Mouse (Mus musculus) hindbrain, postnatal 0 days (tissue): Measurements from ENCODE around the gene Pigc. TPM values are rescaled to one million over a fixed set of nuclear protein-coding genes. Genes with fewer than 3 reads are reported as not detected.

Experiments used
- ATAC-seq: fragments of 200-750 bp; cut with Nextera tagmentation; 2 replicates; pipeline ENCODE4 v1.8.0; 2017; ENCODE audit warnings: mild to moderate bottlenecking, moderate TSS enrichment, moderate library complexity
- DNase-seq: peaks from one replicate; pipeline ENCODE4 v3.0.0-alpha.2; 2015; ENCODE audit warnings: low spot score
- H3K27ac ChIP-seq: fragments of 300-500 bp; sonication (generic); 2 replicates; pipeline ENCODE4 v1.5.1; 2014; ENCODE audit warnings: mild to moderate bottlenecking
- H3K27me3 ChIP-seq: fragments of 300-500 bp; sonication (generic); 2 replicates; pipeline ENCODE4 v1.6.1; 2014; ENCODE audit warnings: low read length, mixed read lengths; ENCODE audit not compliant: insufficient read depth
- H3K36me3 ChIP-seq: fragments of 300-500 bp; sonication (generic); 2 replicates; pipeline ENCODE4 v1.6.1; 2014; ENCODE audit warnings: low read length, mixed read lengths; ENCODE audit not compliant: insufficient read depth
- H3K4me1 ChIP-seq: fragments of 300-500 bp; sonication (generic); 2 replicates; pipeline ENCODE4 v1.6.1; 2014; ENCODE audit warnings: antibody characterized with exemption, low read length, mixed read lengths; ENCODE audit not compliant: insufficient read depth
- H3K4me2 ChIP-seq: fragments of 300-500 bp; sonication (generic); 2 replicates; pipeline ENCODE4 v1.6.1; 2014; ENCODE audit warnings: low read depth, mild to moderate bottlenecking, low read length, moderate library complexity, mixed read lengths
- H3K4me3 ChIP-seq: fragments of 300-500 bp; sonication (generic); 2 replicates; pipeline ENCODE4 v1.5.1; 2014; ENCODE audit warnings: low read length
- H3K9ac ChIP-seq: fragments of 300-500 bp; sonication (generic); replicated peaks from 2 replicates; pipeline ENCODE4 v1.6.1; 2014; ENCODE audit warnings: mild to moderate bottlenecking, low read length, moderate library complexity, mixed read lengths
- H3K9me3 ChIP-seq: fragments of 300-500 bp; sonication (generic); 2 replicates; pipeline ENCODE4 v1.6.1; 2016; ENCODE audit warnings: low read length, mixed read lengths
- CTCF ChIP-seq: IDR thresholded peaks from 2 replicates; pipeline ENCODE4 v1.5.1; 2016; ENCODE audit warnings: antibody characterized with exemption, control low read depth, low read depth
- WGBS: fragments of 180-500 bp; shearing (Covaris S2); extraction: QIAGEN DNeasy Blood & Tissue Kit; methylation state at CpG from one replicate; pipeline ENCODE4 v1.1.7; 2014; 5-methylcytosine and 5-hydroxymethylcytosine counted together
- polyA plus RNA-seq: library from polyadenylated mRNA; unstranded; fragments of >200 nt; fragmentation: Nextera tagmentation; extraction: Ambion mirVana; gene quantifications from 2 replicates; pipeline ENCODE4 v1.2.1, GENCODE M21; 2015
- total RNA-seq: library from RNA; depleted of rRNA; stranded (reverse); fragments of >200 nt; gene quantifications from 2 replicates; pipeline ENCODE4 v1.2.3, GENCODE M21; 2014

Gene Pigc
- total and polyA plus RNA-seq, 2 experiments from 2014 or later, result 12.6 to 24.1 TPM

- DNase-seq (no peak), ATAC-seq (no peak)
- Histone ChIP-seq H3K27ac (no peak overlapping the region), H3K4me2 (no peak overlapping the region), H3K36me3 (no peaks in the 10 kb centered on the region), H3K4me3 (no peak overlapping the region), H3K9me3 (no peaks in the 10 kb centered on the region), H3K9ac (no peak overlapping the region), H3K27me3 (no peaks in the 10 kb centered on the region), H3K4me1 (no peaks in the 10 kb centered on the region)
- WGBS, result 84% methylated on average over 2 of the region's 2 CpGs
- TF ChIP-seq CTCF, result no peak
Observed at GRCm38 (mm10) chr1:161927976-161928375, 41.0 kb upstream of the Pigc start.

DNA sequence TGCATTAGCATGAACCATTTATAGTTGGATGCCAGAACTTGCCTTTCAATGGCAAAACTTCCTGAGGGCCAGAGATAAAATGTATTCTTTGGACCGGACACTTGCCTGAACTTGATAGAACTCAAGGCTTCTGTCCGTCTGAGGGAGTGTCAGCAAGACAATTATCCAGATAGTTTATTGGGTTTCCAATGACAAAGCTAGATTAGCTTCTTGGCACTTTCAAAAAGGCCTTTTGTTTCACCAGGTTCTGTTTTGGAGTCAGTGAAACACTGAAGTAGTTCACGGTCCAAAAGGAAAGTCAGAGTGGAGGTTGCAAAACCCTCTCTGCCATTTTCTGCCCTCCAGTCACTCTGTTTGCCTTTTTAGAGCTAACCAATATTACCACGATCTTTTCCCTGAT, 37.7 kb upstream of the Pigc start:
- Histone ChIP-seq H3K4me2 (no peak overlapping the region), H3K9ac (no peak overlapping the region), H3K9me3 (no peaks in the 10 kb centered on the region), H3K27ac (no peak overlapping the region), H3K4me3 (no peak overlapping the region), H3K36me3 (no peaks in the 10 kb centered on the region), H3K27me3 (no peaks in the 10 kb centered on the region), H3K4me1 (no peaks in the 10 kb centered on the region)
- ATAC-seq, result no peak
- TF ChIP-seq CTCF, result no peak
- no peak for DNase-seq
- 71% methylated on average over 4 of the region's 4 CpGs for WGBS

DNA sequence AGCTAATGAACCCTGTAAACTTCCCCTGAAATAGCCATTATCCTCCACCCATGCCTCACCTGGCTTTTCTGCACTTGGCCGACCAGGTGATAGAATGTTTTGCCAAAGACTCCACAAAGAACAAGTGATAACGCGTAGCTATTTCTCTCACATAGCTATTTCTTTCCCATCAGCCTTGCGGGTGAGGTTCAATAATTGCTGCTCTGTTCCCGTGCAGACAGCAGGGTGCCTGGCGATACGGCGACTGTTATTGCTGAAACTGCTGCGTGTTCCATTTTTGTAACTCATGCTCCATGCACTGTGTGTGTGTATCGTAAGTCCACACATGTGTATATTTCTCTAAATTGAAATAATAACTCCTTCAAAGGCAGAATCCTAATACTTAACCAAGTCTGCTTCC, 37.2 kb upstream of the Pigc start:
- TF ChIP-seq CTCF, result no peak
- H3K9ac ChIP-seq, result no peak overlapping the region
- no peaks in the 10 kb centered on the region for H3K4me1 ChIP-seq
- H3K27ac ChIP-seq, result no peak overlapping the region
- H3K4me3 ChIP-seq, result no peak overlapping the region
- peak overlapping the region; percentile 1; the same call in 1 of the 2 replicates for H3K4me2 ChIP-seq
- 56% methylated on average over 10 of the region's 10 CpGs for WGBS
- H3K27me3 ChIP-seq, result no peaks in the 10 kb centered on the region
- ATAC-seq (no peak), DNase-seq (peak; percentile 13)
- H3K36me3 ChIP-seq, result no peaks in the 10 kb centered on the region
- H3K9me3 ChIP-seq, result no peaks in the 10 kb centered on the region

DNA sequence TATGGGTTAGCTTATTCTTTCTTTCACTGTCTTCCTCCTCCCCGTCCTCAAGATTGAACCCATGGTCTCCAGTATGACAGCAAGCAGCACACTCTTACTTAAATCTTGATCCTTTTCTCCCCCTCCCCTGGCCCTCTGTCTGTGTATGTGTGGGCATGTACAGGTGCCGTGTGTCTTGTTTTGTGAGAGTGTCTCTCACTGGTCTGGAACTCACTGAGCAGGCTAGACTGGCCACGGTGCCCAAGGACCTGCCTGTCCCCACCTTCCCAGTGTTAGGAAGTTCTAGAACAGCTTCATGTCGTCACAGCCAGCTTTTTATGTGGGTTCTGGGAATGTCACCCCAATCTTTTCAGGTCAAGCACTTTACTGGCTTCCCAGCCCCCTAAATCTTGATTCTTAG, 36.7 kb upstream of the Pigc start:
- H3K27ac ChIP-seq, result no peak overlapping the region
- H3K27me3 ChIP-seq, result no peaks in the 10 kb centered on the region
- no peaks in the 10 kb centered on the region for H3K9me3 ChIP-seq
- no peaks in the 10 kb centered on the region for H3K36me3 ChIP-seq
- no peak overlapping the region for H3K4me3 ChIP-seq
- TF ChIP-seq CTCF, result no peak
- no peak overlapping the region for H3K4me2 ChIP-seq
- no peak for ATAC-seq
- H3K9ac ChIP-seq, result no peak overlapping the region
- 85% methylated on average over 4 of the region's 4 CpGs for WGBS
- H3K4me1 ChIP-seq, result no peaks in the 10 kb centered on the region
- DNase-seq, result no peak

GRCm38 (mm10) chr1:161942082-161942481, 26.9 kb upstream of the Pigc start:
- Histone ChIP-seq H3K9me3 (no peaks in the 10 kb centered on the region), H3K36me3 (no peaks in the 10 kb centered on the region), H3K9ac (no peak overlapping the region), H3K4me3 (no peak overlapping the region), H3K4me1 (no peaks in the 10 kb centered on the region), H3K4me2 (no peak overlapping the region), H3K27me3 (no peaks in the 10 kb centered on the region), H3K27ac (no peak overlapping the region)
- 85% methylated on average over 2 of the region's 2 CpGs for WGBS
- ATAC-seq, result no peak
- no peak for DNase-seq
- TF ChIP-seq CTCF, result no peak

DNA sequence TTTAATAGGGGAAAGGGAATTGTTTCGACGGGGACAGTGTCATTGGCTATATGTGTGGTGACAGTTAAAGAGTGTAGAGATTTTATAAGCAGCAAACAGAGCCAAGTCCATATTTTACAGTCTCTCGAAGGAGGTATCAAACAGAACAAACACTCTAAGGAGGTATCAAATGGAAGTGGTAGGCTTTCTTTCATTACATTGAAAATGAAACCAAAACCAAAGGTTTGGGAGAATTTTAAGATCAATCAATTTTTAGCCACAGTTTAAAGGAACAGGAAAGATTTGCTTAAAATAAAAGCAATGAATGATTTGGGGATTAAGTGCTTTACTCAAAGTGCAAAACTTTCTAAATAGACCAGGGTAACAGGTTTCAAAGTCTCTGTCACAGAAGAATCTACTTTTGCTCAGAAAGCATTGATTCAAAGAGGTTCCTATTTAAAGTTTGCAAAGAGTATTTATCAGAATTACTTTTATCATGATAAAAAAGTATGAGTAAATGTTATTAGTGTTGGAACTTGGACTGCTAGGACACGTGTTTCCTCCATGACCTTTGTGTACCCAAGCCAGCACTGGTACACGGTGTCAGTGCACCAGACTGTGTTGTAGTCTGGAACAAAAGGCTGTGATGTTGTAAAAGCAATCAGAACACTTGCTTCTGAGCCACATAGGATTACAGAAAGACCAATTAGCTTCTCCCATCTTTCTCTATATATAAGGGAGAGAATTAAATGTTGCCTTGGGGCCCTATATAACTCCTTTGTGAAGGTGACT, 17.8 kb upstream of the Pigc start:
- 84% methylated on average over 5 of the region's 5 CpGs for WGBS

GRCm38 (mm10) chr1:161952599-161952998, 16.4 kb upstream of the Pigc start:
- Histone ChIP-seq H3K9ac (no peak overlapping the region), H3K4me1 (no peaks in the 10 kb centered on the region), H3K27me3 (no peaks in the 10 kb centered on the region), H3K27ac (no peak overlapping the region), H3K9me3 (no peaks in the 10 kb centered on the region), H3K4me3 (no peak overlapping the region), H3K4me2 (no peak overlapping the region), H3K36me3 (no peaks in the 10 kb centered on the region)
- no peak for DNase-seq
- ATAC-seq, result no peak
- WGBS, result 71% methylated on average over 1 of the region's 1 CpGs
- no peak for TF ChIP-seq CTCF

More for the DNA sequence above, 17.8 kb upstream of the Pigc start:
- Histone ChIP-seq H3K4me2 (no peak overlapping the region), H3K4me1 (no peaks in the 10 kb centered on the region), H3K9me3 (no peaks in the 10 kb centered on the region), H3K27me3 (no peaks in the 10 kb centered on the region), H3K27ac (no peak overlapping the region), H3K9ac (no peak overlapping the region), H3K36me3 (no peaks in the 10 kb centered on the region), H3K4me3 (no peak overlapping the region)
- ATAC-seq (no peak), DNase-seq (no peak)
- no peak for TF ChIP-seq CTCF
